Comparison of ENCODE assay signal across 13 mouse cellular contexts in the genomic region with DNA sequence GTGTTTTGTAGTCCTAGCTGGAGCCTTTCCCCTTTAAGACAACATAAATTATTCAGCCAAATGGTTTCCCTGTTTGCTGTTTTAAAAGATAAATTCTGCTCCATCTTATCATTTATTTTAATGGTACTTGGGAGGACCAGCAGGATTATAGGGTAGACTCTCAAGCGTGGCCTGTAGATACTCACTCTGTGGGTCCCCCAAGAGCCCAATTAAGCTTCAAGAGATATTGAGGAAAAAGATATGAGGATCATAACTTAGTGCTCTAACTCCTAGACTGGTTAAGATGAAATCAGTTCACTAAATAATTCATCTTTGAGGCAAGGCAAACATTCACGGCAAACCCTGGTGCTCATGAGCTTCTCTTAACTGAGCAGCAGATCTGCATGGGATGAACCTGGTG.
"Had no signal": no experiment of that assay in that cellular context is flagged by ENCODE, and none has a peak within 500 bp of the region (broad histone marks: within the 10 kb centered on the region; RNA-seq: fewer than 3 reads in every experiment).

No protein-coding gene starts in this region.

- ATAC-seq: liver, embryonic 12.5 days had no signal

- H3K4me2 ChIP-seq: liver, embryonic 12.5 days; lung, embryonic 14.5 days; midbrain, embryonic 12.5 days; stomach, embryonic 15.5 days had no signal

- DNase-seq: lung, adult 18-20 months; lung, embryonic 14.5 days; lung, postnatal 10 days; lung, postnatal 4 days; right cerebral cortex, postnatal 14 days; thymus, adult 2 months; thymus, postnatal 14 days; thymus, postnatal 36 days had no signal

- H3K36me3 ChIP-seq: liver, embryonic 12.5 days; midbrain, embryonic 12.5 days; stomach, embryonic 15.5 days had no signal

- H3K9me3 ChIP-seq: liver, embryonic 12.5 days; midbrain, embryonic 12.5 days; stomach, embryonic 15.5 days had no signal

- H3K9ac ChIP-seq: liver, embryonic 12.5 days; liver, embryonic 14.5 days; lung, embryonic 14.5 days; midbrain, embryonic 12.5 days; stomach, embryonic 15.5 days had no signal

- H3K4me3 ChIP-seq: liver, embryonic 12.5 days; midbrain, embryonic 12.5 days; stomach, embryonic 15.5 days had no signal

- H3K27ac ChIP-seq: liver, embryonic 12.5 days; liver, embryonic 14.5 days; midbrain, embryonic 12.5 days; stomach, embryonic 15.5 days; stomach, postnatal 0 days had no signal

- H3K4me1 ChIP-seq: liver, embryonic 12.5 days; midbrain, embryonic 12.5 days; stomach, embryonic 15.5 days had no signal

- H3K27me3 ChIP-seq: liver, embryonic 12.5 days; midbrain, embryonic 12.5 days; stomach, embryonic 15.5 days had no signal
